Mouse (Mus musculus): Measurements from ENCODE around the gene Antxr1.

- TF ChIP-seq CTCF (IDR thresholded peaks at IDR 0.05; ENCODE audit: insufficient read depth, low read length), result no peak
- no peak for TF ChIP-seq POLR2A (IDR thresholded peaks at IDR 0.05; ENCODE audit: borderline replicate concordance, extremely low read depth, low read depth, low read length)
Measured at GRCm38 (mm10) chr6:87334361-87335090, 1.1 kb downstream of the Antxr1 start.

Measured in lung, adult 2 months (tissue).